Mouse (Mus musculus) spleen, postnatal 10 days (tissue): ENCODE data around the gene Amer2.

Source experiments
- DNase-seq, 2 experiments: peaks; one replicate each; pipeline ENCODE4 v3.0.0; 2021 to 2022; ENCODE audit warnings: low spot score in 2 of 2

Amer2 gene

DNA sequence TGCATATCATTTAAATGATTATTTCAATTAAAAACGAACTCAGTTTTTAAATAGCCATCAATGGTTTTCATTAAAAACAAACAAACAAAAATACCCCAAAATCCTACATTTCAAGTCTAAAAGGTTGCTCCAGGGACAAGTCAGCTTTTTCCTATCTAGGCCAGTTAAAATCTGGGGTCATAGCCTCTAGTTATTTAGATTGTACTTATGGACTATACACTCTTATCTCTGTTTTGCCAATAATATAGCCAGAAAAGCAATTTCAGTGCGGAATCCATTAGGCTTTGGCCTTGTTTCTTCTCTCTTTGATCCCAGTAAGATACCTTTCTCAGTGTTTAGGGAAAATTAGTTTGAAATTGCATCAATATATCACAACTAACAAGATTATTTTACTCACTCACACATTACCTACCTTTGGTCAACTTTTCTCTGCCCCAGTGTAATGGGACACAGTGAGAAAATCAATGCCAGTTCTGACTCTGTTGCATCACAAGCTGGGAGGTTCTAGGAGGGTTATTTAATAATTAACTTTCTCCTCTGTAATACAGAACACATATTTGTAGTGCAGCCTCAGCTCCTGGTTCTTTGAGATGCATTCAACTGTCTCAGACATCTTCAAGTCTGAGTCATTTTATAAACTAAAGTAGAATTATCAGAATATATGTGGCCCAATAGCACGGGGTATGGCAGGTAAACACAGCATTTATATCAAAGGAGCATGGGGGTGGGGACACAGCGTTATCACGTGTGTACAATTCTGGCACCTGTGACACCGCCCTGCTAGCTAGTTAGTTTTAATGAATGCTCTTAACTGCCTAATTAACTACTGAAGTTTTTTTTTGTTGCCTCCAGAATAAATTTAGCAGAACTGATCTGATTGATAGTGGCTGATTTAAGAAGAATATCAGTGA, 13.8 kb downstream of the Amer2 start:
- no peak for DNase-seq

- no peak for DNase-seq
These were observed 15.3 kb downstream of the Amer2 start for GRCm38 (mm10) chr14:60388332-60388731.

GRCm38 (mm10) chr14:60392202-60392601, 19.1 kb downstream of the Amer2 start:
- no peak for DNase-seq

- no peak for DNase-seq
These were observed 24.3 kb downstream of the Amer2 start for GRCm38 (mm10) chr14:60397321-60397720.

DNA sequence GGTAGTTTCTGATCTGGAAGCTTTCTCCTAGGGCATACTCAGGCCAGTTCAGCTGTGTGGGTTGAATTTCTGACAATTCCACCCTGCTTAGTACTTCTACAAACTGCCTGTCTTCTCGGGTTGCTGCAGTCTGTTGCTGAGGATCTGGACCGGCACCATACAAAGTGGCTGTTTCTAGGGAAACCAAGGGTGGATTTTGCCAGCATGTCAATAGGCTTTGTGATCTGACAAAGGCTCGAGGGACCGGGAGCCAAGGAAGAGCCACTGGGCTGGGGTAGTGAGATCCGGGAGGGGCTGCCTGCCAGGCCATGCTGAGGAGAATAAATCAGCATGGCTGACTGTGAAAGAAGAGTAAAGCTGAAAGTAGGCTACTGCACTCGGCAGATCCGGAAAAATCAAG, 25.8 kb downstream of the Amer2 start:
- DNase-seq: no peak

DNA sequence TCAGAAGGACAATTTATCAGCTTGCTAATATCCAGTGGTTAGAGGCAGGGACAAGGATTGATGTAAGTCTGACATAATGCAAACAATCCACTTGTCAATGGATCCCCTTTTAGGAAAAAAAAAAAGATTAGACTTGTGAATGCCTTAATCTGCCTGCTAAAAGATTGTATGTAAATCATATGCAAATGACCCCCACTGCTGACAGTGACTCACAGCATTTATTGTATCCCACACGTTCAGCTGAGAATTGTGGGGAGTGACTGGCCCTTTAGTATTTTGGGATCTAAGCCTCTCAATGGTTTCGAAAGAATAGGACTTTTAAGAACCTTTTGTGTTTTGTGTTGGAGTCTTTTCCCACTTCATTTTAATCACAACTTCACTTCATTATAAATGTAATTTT, 30.2 kb downstream of the Amer2 start:
- DNase-seq: no peak

- DNase-seq: no peak
These were observed 32.8 kb downstream of the Amer2 start for GRCm38 (mm10) chr14:60405829-60406228.

GRCm38 (mm10) chr14:60406543-60406942, 33.5 kb downstream of the Amer2 start:
- no peak for DNase-seq

DNA sequence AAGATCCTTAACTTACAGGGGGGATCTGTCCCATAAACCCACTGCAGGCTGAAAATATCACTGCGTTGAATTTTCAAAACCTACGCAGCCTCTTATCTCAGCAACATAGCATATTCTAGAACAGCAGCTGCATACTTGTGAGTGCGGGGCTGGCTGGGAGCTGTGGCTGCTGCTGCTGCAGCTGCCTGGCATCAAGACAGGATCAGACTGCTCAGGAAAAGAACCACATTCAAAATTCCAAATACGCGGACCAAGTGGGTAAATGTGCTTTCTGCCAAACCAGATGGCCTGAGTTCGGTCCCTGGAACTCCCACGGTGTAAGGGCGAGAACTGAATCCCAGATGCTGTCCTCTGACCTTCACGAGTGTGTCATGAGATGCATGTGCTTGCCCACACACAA, 34.3 kb downstream of the Amer2 start:
- DNase-seq: no peak

GRCm38 (mm10) chr14:60409702-60410491, 36.8 kb downstream of the Amer2 start:
- DNase-seq: no peak

- DNase-seq: no peak
These were observed 38.2 kb downstream of the Amer2 start for GRCm38 (mm10) chr14:60411229-60411628.

DNA sequence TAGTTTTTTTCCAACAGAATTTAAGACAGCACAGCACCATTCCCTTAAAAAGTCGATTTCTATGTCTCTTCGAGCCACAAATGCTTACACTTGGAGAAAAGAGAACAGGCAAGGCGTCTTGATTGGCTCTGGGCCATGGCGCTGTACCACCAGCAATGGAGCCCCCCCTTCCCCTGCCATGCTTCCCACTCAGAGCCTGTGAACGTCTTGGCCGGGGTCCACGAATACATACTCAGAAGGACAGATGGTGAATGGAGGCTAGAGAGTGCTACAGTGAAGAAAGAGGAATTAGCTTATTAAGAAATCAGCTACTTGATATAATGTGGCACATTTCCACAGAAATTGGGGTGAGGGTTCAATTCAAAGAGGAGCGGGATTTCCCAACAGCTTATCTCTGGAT, 41.6 kb downstream of the Amer2 start:
- peak in 1 of 2 experiments; percentile 15 for DNase-seq

DNA sequence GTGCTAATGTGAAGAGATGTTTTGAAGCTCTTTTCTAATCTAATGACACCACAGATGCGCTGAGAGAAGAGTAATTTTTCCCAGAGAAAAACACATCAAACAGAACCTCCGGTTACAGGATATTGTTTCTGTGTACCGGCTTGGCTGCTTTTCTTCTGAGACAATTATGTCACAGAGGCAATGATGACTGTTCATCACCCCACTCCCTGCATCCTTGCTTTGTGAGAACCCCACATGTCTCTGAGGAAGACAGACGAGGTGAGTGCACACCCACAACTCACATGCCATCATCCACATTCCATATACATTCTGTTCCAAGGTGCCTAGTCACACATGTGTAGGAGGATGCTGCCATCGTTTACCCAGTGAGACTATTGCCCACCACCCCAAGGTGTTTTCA, 44.9 kb downstream of the Amer2 start:
- DNase-seq: no peak

GRCm38 (mm10) chr14:60422920-60423319, 49.9 kb downstream of the Amer2 start:
- no peak for DNase-seq

DNA sequence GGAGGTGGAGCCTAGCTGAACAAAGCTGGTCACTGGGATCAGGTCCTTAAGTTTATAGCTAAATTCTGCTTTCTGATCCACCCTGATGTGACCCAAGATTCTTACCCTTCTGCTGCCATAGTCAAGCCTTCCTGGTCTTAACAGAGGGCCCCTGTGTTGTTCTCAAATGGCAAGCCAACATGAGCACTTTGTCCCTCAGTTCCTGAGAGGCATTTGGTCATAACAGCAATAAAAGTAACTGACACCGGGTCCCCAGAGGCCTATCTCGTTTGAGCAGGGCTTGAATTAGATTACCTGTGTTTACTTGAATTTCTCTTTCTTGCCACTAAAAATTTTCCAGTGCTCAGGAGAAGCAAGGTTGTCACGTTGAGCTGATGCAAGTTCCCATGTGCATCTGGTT, 51.1 kb downstream of the Amer2 start:
- DNase-seq: no peak

GRCm38 (mm10) chr14:60425553-60425952, 52.5 kb downstream of the Amer2 start:
- peak in 1 of 2 experiments; percentile 29 for DNase-seq

- DNase-seq: no peak
These were observed 54.8 kb downstream of the Amer2 start for GRCm38 (mm10) chr14:60427896-60428295.

- no peak for DNase-seq
These were observed 56.5 kb downstream of the Amer2 start for GRCm38 (mm10) chr14:60429513-60429912.

DNA sequence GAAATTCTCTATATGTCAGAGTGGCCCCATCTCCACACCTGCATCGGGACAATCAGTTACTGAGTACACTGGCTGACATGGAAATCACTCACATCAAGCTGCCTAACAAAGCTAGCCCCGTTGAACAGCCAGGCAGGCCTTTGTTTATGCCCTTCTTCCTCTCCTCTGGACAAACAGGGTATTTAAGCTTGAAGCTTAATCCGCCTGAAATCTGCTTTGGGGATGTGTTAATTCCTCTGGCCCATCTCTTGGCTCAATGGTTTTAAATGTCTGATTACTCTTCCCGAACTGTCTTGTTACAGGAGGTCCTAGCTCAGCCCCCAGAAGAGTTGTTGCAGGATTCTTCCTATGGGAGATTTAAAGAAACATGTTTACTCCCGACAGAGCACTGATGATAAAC, 58.5 kb downstream of the Amer2 start:
- DNase-seq: no peak

DNA sequence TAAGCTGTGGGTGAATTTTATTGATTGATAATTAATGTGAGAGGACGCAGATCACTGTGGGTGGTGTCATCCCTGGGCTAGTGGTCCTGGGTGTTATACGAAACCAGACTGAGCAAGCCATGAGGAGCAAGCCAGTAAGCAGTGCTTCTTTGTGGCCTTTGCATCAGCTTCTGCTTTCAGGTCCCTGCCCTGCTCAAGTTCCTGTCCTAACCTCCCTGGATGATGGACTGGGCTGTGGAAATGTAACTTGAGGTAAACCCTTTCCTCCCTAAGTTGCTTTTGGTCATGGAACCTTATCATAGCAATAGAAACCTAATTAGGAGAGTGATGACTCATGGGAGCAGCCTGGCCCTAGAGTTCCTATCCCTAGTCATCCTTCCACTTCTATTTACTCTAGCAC, 59.1 kb downstream of the Amer2 start:
- DNase-seq: no peak

DNA sequence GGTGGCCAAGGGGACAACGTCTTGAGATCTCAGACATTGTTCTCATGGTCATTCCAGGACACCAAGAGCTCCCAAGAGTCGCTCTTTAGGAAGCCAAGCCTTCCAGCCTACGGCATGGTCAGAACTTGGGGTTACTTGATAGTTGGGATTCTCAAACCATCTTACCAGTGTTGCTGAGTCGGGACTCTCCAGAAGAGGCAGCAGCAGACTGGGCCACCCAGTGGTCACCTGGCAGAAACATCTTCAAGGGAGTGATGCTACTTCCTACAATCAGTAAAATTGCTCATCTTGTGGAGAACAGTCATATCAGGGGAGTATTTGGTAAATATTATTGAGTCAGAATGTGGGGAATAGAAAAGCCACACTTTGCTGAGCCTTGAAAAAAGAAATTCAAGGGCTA, 62.5 kb downstream of the Amer2 start:
- DNase-seq: peak in 1 of 2 experiments; percentile 25

GRCm38 (mm10) chr14:60436364-60436763, 63.3 kb downstream of the Amer2 start:
- no peak for DNase-seq
